Mouse (Mus musculus) spleen, adult 2 months (tissue): ENCODE measurements at regions not wholly inside any gene's neighbourhood (a gene's known extent, or its start where the extent isn't known, plus 50 kb on each side); places are given as distances from the start of the nearest gene placed in this dataset.

ENCODE experiments used
- CTCF ChIP-seq: fragments of 200-500 bp; IDR thresholded peaks from 2 replicates; pipeline ENCODE4 v1.5.1; 2011; ENCODE audit warnings: mild to moderate bottlenecking, inconsistent platforms; ENCODE audit not compliant: insufficient read depth, insufficient read length, insufficient replicate concordance; ENCODE audit errors: extremely low read depth
- POLR2A ChIP-seq: fragments of 200-500 bp; IDR thresholded peaks from 2 replicates; pipeline ENCODE4 v1.6.1; 2011; ENCODE audit warnings: low read depth, low read length, inconsistent platforms

- TF ChIP-seq POLR2A (no peak), CTCF (no peak)
These were observed 79.8 kb upstream of the Pced1b start for GRCm38 (mm10) chr15:97167116-97167515.
